Mouse (Mus musculus): Measurements from ENCODE around the gene Gm10663. TPM values are rescaled to one million over a fixed set of nuclear protein-coding genes. Genes with fewer than 3 reads are reported as not detected.
A peak's percentile ranks its signal among the peaks of the same experiment; 100 is the strongest.

Gene Gm10663
- polyA plus RNA-seq, 1 experiment from 2014 or later = not detected

DNA sequence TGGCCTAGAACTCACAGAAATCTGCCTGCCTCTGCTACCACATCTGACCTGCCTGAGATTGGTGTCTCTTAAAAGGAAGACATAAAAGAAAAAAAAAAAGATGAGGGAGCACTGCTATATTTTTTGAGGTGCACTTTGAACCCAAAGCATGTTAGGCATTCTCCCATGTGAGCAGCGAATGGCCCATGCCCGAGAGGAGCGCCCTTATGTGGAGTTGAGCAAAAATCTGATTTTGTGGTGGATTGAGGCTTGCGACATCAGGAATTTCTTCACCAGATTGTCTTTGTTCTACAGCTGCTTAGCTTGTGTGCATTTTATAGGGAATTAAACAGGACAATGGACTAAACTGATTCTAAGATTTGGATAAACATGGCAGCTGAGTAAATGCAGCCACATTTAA lies 27.6 kb upstream of the Gm10663 start:
- H3K9me3 ChIP-seq (ENCODE audit: control insufficient read depth, low read length) = no peaks in the 10 kb centered on the region
- no peaks in the 10 kb centered on the region for H3K4me1 ChIP-seq (ENCODE audit: control insufficient read depth, insufficient read depth, low read length)
- DNase-seq (ENCODE audit: low spot score, missing footprints) (peak; percentile 79), ATAC-seq (ENCODE audit: low FRiP score) (no peak)
- WGBS = 81% methylated on average over 4 of the region's 4 CpGs
- H3K27ac ChIP-seq (ENCODE audit: low read depth, low read length) = no peak overlapping the region
- H3K4me2 ChIP-seq = no peak overlapping the region
- no peak overlapping the region for H3K9ac ChIP-seq (ENCODE audit: low read length)
- no peaks in the 10 kb centered on the region for H3K36me3 ChIP-seq (ENCODE audit: control insufficient read depth, insufficient read depth, low read length)
- H3K4me3 ChIP-seq (ENCODE audit: low read depth, low read length) = no peak overlapping the region
- H3K27me3 ChIP-seq (ENCODE audit: control insufficient read depth, insufficient read depth, low read length) = no peaks in the 10 kb centered on the region

DNA sequence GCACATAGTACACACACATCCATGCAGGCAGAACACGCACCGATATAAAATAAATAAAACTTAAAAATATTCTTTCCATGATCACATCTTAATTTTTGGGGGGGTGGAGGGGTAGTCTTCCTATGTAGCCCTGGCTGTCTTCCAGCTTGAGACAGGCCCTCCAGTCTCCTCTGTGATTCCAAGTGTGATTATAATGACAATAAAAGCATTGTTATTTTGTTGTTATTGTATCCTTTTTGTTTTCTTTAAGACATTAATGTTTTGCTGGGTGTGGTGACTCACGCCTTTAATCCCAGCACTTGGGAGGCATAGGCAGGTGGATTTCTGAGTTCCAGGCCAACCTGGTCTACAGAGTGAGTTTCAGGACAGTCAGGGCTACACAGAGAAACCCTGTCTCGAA lies 27.0 kb upstream of the Gm10663 start:
- Histone ChIP-seq H3K4me2 (no peak overlapping the region), H3K27me3 (ENCODE audit: control insufficient read depth, insufficient read depth, low read length) (no peaks in the 10 kb centered on the region), H3K36me3 (ENCODE audit: control insufficient read depth, insufficient read depth, low read length) (no peaks in the 10 kb centered on the region), H3K4me1 (ENCODE audit: control insufficient read depth, insufficient read depth, low read length) (no peaks in the 10 kb centered on the region), H3K9me3 (ENCODE audit: control insufficient read depth, low read length) (no peaks in the 10 kb centered on the region), H3K9ac (ENCODE audit: low read length) (no peak overlapping the region), H3K4me3 (ENCODE audit: low read depth, low read length) (no peak overlapping the region), H3K27ac (ENCODE audit: low read depth, low read length) (no peak overlapping the region)
- DNase-seq (ENCODE audit: low spot score, missing footprints) (no peak), ATAC-seq (ENCODE audit: low FRiP score) (no peak)
- WGBS = 91% methylated on average over 4 of the region's 4 CpGs

DNA sequence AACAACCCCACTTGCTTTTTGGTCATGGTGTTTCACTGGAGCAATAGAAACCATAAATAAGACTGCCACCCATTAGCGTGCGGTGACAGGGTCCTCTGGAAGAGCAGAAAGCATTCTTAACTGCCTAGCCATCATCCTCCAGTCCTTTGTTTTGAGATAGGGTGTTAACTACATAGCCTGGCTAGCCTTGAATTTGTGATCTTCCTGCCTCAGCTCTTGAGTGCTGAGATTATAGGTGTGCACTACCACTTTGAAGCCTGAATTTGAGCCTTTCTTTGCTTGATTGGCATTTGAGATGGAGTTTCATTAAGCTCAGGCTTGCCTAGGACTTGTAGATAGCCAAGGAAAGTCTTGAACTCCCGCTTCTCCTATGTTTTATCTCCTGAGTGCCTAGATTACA lies 21.3 kb upstream of the Gm10663 start:
- no peaks in the 10 kb centered on the region for H3K36me3 ChIP-seq (ENCODE audit: control insufficient read depth, insufficient read depth, low read length)
- ATAC-seq (ENCODE audit: low FRiP score) (no peak), DNase-seq (ENCODE audit: low spot score, missing footprints) (peak; percentile 12)
- H3K9me3 ChIP-seq (ENCODE audit: control insufficient read depth, low read length) = no peaks in the 10 kb centered on the region
- H3K4me1 ChIP-seq (ENCODE audit: control insufficient read depth, insufficient read depth, low read length) = no peaks in the 10 kb centered on the region
- H3K4me3 ChIP-seq (ENCODE audit: low read depth, low read length) = no peak overlapping the region
- H3K27me3 ChIP-seq (ENCODE audit: control insufficient read depth, insufficient read depth, low read length) = no peaks in the 10 kb centered on the region
- no peak overlapping the region for H3K27ac ChIP-seq (ENCODE audit: low read depth, low read length)
- no peak overlapping the region for H3K9ac ChIP-seq (ENCODE audit: low read length)
- WGBS = 87% methylated on average over 3 of the region's 3 CpGs
- H3K4me2 ChIP-seq = no peak overlapping the region

DNA sequence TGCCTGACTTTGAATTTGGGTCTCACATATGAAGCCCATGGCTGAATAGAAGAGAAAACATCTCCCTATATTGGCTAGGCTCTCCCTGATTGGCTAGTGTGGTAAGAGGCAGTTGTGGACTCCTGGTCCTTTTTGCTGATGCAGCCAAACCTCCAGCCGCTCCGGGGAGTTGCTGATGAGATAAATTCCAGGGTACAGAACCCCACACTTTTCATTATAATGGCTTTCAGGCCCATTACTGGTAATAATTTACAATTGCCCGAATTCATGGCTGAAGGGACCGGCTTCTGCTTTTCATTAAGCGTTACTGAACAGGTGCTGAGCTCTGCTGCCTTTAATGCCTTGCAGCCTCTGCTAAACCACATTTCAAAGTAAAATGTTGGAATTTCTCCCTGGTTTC lies 20.9 kb upstream of the Gm10663 start:
- Histone ChIP-seq H3K27ac (ENCODE audit: low read depth, low read length) (no peak overlapping the region), H3K36me3 (ENCODE audit: control insufficient read depth, insufficient read depth, low read length) (no peaks in the 10 kb centered on the region), H3K9me3 (ENCODE audit: control insufficient read depth, low read length) (no peaks in the 10 kb centered on the region), H3K9ac (ENCODE audit: low read length) (no peak overlapping the region), H3K4me2 (no peak overlapping the region), H3K27me3 (ENCODE audit: control insufficient read depth, insufficient read depth, low read length) (no peaks in the 10 kb centered on the region), H3K4me3 (ENCODE audit: low read depth, low read length) (no peak overlapping the region), H3K4me1 (ENCODE audit: control insufficient read depth, insufficient read depth, low read length) (no peaks in the 10 kb centered on the region)
- 82% methylated on average over 5 of the region's 5 CpGs for WGBS
- DNase-seq (ENCODE audit: low spot score, missing footprints) (peak; percentile 60), ATAC-seq (ENCODE audit: low FRiP score) (no peak)

DNA sequence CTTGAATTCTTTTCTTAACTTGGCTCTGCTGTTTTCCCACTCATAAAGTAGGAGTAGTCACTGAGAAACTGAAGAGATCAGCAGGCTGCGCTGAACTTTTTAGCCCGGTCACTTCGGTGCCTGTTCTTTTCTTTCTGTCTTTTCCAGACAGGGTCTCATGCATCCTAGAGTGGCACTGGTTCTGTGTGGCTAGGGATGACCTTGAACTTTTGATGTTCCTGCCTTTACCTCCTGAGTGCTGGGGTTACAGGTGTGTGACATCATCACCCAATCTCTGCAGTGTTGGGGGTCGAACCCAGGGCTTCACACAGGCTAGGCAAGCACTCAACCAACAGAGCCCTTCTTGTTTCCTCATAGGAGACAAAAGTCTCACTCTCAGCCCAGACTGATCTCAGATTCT lies 18.1 kb upstream of the Gm10663 start:
- H3K9me3 ChIP-seq (ENCODE audit: control insufficient read depth, low read length) = no peaks in the 10 kb centered on the region
- H3K27me3 ChIP-seq (ENCODE audit: control insufficient read depth, insufficient read depth, low read length) = no peaks in the 10 kb centered on the region
- WGBS = 89% methylated on average over 4 of the region's 4 CpGs
- H3K4me3 ChIP-seq (ENCODE audit: low read depth, low read length) = no peak overlapping the region
- H3K9ac ChIP-seq (ENCODE audit: low read length) = no peak overlapping the region
- no peaks in the 10 kb centered on the region for H3K36me3 ChIP-seq (ENCODE audit: control insufficient read depth, insufficient read depth, low read length)
- H3K4me1 ChIP-seq (ENCODE audit: control insufficient read depth, insufficient read depth, low read length) = no peaks in the 10 kb centered on the region
- ATAC-seq (ENCODE audit: low FRiP score) (no peak), DNase-seq (ENCODE audit: low spot score, missing footprints) (peak; percentile 26)
- H3K27ac ChIP-seq (ENCODE audit: low read depth, low read length) = no peak overlapping the region
- no peak overlapping the region for H3K4me2 ChIP-seq

DNA sequence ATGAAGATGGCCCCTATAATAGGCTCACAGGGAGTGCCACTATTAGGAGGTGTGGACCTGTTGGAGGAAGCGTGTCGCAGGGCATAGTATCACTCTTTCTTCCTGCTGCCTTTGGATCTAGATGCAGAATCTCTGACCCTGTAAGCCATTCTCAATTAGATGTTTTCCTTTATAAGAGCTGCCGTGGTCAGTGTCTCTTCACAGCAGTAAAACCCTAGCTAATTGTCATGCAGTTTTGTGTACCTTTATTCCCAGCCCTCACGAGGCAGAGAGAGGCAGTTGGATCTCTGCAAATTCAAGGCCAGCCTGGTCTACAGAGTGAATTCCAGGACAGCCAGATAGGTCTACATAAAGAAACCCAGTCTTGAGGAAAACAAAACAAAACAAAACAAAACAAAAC lies 12.6 kb upstream of the Gm10663 start:
- Histone ChIP-seq H3K36me3 (ENCODE audit: control insufficient read depth, insufficient read depth, low read length) (no peaks in the 10 kb centered on the region), H3K4me1 (ENCODE audit: control insufficient read depth, insufficient read depth, low read length) (no peaks in the 10 kb centered on the region), H3K27ac (ENCODE audit: low read depth, low read length) (no peak overlapping the region), H3K4me3 (ENCODE audit: low read depth, low read length) (no peak overlapping the region), H3K9ac (ENCODE audit: low read length) (no peak overlapping the region), H3K4me2 (no peak overlapping the region), H3K27me3 (ENCODE audit: control insufficient read depth, insufficient read depth, low read length) (peaks cover 3% of the 10 kb centered on the region; the same call in 1 of the 2 replicates), H3K9me3 (ENCODE audit: control insufficient read depth, low read length) (no peaks in the 10 kb centered on the region)
- DNase-seq (ENCODE audit: low spot score, missing footprints) (peak; percentile 62), ATAC-seq (ENCODE audit: low FRiP score) (no peak)
- WGBS = 65% methylated on average over 4 of the region's 4 CpGs

DNA sequence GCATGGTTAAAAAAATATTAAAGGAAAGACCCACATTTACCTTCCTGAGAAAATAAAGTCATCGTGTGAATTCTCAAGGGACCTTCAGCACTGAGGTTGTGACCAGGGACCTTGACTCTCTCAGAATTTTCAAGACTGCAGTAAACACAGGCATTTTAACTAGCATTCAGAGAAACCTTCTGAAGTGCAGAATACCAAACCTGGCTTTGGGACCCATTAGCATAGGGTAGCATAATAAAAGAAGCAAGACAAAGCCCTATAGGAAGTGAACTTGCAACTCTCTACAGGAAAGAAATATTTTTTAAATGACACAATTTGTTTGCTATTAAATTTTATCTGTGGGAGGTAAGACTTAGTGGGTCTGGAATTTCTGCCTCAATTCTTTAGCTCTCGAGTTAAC lies 10.8 kb upstream of the Gm10663 start:
- WGBS = 71% methylated on average over 2 of the region's 2 CpGs
- Histone ChIP-seq H3K36me3 (ENCODE audit: control insufficient read depth, insufficient read depth, low read length) (no peaks in the 10 kb centered on the region), H3K4me2 (no peak overlapping the region), H3K4me1 (ENCODE audit: control insufficient read depth, insufficient read depth, low read length) (no peaks in the 10 kb centered on the region; the same call in 1 of the 2 replicates), H3K27ac (ENCODE audit: low read depth, low read length) (no peak overlapping the region), H3K4me3 (ENCODE audit: low read depth, low read length) (no peak overlapping the region), H3K9ac (ENCODE audit: low read length) (no peak overlapping the region), H3K27me3 (ENCODE audit: control insufficient read depth, insufficient read depth, low read length) (peaks cover 3% of the 10 kb centered on the region; the same call in 1 of the 2 replicates), H3K9me3 (ENCODE audit: control insufficient read depth, low read length) (no peaks in the 10 kb centered on the region)
- DNase-seq (ENCODE audit: low spot score, missing footprints) (no peak), ATAC-seq (ENCODE audit: low FRiP score) (no peak)

DNA sequence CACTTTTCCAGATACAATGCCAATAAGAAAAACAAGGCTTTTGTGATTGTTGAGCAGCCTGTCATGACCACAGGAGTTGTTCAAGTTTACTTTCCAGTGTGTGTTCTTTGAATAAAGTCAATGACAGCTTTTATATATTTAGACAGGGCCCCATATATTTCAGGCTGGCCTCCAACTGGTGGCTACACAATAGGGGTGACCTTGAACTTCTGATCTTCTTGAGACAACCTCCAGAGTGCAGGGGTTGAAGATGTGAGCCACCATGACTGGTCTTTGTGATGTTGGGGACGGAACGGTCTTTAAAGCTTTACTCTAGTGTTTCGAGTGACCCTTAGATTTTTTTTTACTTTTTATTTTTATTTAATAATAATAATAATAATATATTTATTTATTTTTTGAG lies 9.2 kb upstream of the Gm10663 start:
- no peaks in the 10 kb centered on the region; the same call in 1 of the 2 replicates for H3K4me1 ChIP-seq (ENCODE audit: control insufficient read depth, insufficient read depth, low read length)
- no peak overlapping the region for H3K27ac ChIP-seq (ENCODE audit: low read depth, low read length)
- H3K27me3 ChIP-seq (ENCODE audit: control insufficient read depth, insufficient read depth, low read length) = peaks cover 3% of the 10 kb centered on the region; the same call in 1 of the 2 replicates
- no peaks in the 10 kb centered on the region for H3K9me3 ChIP-seq (ENCODE audit: control insufficient read depth, low read length)
- H3K4me3 ChIP-seq (ENCODE audit: low read depth, low read length) = no peak overlapping the region
- H3K9ac ChIP-seq (ENCODE audit: low read length) = no peak overlapping the region
- ATAC-seq (ENCODE audit: low FRiP score) (no peak), DNase-seq (ENCODE audit: low spot score, missing footprints) (peak; percentile 17)
- no peaks in the 10 kb centered on the region for H3K36me3 ChIP-seq (ENCODE audit: control insufficient read depth, insufficient read depth, low read length)
- 94% methylated on average over 3 of the region's 3 CpGs for WGBS
- no peak overlapping the region for H3K4me2 ChIP-seq

DNA sequence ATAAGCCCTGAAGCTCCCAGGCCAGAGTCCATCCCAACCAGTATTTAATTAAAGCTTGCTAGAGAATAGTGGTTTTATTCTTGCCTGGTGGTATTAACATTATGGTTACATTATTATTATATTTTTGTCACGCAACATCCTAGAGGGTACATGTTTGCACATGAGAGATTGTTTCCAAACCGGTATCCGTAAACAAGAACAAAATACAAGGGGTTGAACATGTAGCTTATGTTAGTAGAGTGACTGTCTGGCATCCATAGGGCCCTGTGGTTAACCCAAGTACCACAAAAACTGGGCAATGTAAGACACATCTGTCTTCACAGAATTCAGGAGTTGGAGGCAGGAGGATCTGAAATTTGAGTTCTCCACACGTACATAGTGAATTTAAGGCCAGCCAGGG lies 7.8 kb upstream of the Gm10663 start:
- H3K4me3 ChIP-seq (ENCODE audit: low read depth, low read length) = no peak overlapping the region
- H3K27me3 ChIP-seq (ENCODE audit: control insufficient read depth, insufficient read depth, low read length) = peaks cover 3% of the 10 kb centered on the region; the same call in 1 of the 2 replicates
- H3K4me2 ChIP-seq = no peak overlapping the region
- H3K4me1 ChIP-seq (ENCODE audit: control insufficient read depth, insufficient read depth, low read length) = no peaks in the 10 kb centered on the region; the same call in 1 of the 2 replicates
- DNase-seq (ENCODE audit: low spot score, missing footprints) (peak; percentile 54), ATAC-seq (ENCODE audit: low FRiP score) (no peak)
- no peak overlapping the region for H3K9ac ChIP-seq (ENCODE audit: low read length)
- WGBS = 94% methylated on average over 4 of the region's 4 CpGs
- H3K36me3 ChIP-seq (ENCODE audit: control insufficient read depth, insufficient read depth, low read length) = no peaks in the 10 kb centered on the region
- no peak overlapping the region for H3K27ac ChIP-seq (ENCODE audit: low read depth, low read length)
- H3K9me3 ChIP-seq (ENCODE audit: control insufficient read depth, low read length) = no peaks in the 10 kb centered on the region
